26 mouse cellular contexts compared by ENCODE assay signal in the genomic region with DNA sequence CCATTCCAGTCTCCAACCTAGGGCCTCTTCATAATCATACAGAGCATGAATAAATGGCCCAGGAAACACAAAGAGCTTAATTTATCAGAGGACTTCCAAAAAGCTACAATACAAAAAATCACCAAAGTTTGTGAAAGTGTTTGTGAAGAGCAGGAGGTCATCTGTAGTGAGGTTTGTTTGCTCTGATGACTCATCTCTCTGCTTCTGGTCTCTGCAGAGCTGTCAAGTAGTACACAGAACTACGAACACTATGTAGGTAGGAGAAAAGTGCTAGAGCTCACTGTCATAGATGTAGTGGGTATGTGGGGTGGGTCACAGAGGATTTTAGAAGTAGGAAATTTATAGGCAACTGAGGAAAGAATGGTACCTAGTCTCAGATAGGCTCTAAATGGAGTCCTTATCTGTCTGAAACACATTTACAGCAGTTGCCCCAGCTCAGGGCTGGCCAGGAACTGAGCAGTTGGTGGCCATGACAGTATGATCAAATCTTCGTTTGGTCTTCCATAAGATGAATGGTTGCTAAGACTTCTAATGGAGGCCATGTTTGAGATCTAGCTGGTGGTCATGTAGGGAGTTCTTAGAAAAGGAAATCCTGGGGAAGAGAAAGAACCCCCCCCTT. TPM values are rescaled to one million over a fixed set of nuclear protein-coding genes. Genes with fewer than 3 reads are reported as not detected.
DNase-seq lines count a peak whose midpoint lies in the region; ATAC-seq and TF ChIP-seq lines count a peak whose summit lies in the region.
"Had no signal": no experiment of that assay in that cellular context is flagged by ENCODE, and none has a peak within 500 bp of the region (broad histone marks: within the 10 kb centered on the region; RNA-seq: fewer than 3 reads in every experiment).

No protein-coding gene starts in this region.

- no peak overlapping the region for H3K4me2 ChIP-seq in liver, embryonic 14.5 days (ENCODE audit: low read depth)
- H3K4me2 ChIP-seq: hindbrain, embryonic 12.5 days; midbrain, embryonic 15.5 days; stomach, embryonic 15.5 days had no signal

- intact Hi-C loops in heart, postnatal 36 days (cut with DNase I) = no loop called here

- H3K4me1 ChIP-seq in liver, embryonic 14.5 days (replicated peaks; ENCODE audit: control insufficient read depth in 2 of 2, insufficient read depth in 2 of 2, low read length in 1 of 2) = peaks cover 9 to 12% of the 10 kb centered on the region in 2 experiments; a peak in 3 of 4 replicates
- H3K4me1 ChIP-seq: hindbrain, embryonic 12.5 days; midbrain, embryonic 10.5 days; midbrain, embryonic 15.5 days; stomach, embryonic 15.5 days had no signal

- H3K9me3 ChIP-seq in liver, embryonic 14.5 days (ENCODE audit: control insufficient read depth, low read length) = no peaks in the 10 kb centered on the region
- H3K9me3 ChIP-seq: hindbrain, embryonic 12.5 days; midbrain, embryonic 10.5 days; midbrain, embryonic 15.5 days; stomach, embryonic 15.5 days had no signal

- peak; percentile 86 for ATAC-seq in erythroid progenitor cell, adult 5-6 weeks (replicated peaks; ENCODE audit: low FRiP score, poor library complexity, severe bottlenecking)
- ATAC-seq in liver, embryonic 14.5 days (ENCODE audit: insufficient read depth) = peak; percentile 85
- ATAC-seq in megakaryocyte-erythroid progenitor cell, adult 5-6 weeks (replicated peaks; ENCODE audit: low FRiP score, low TSS enrichment, poor library complexity, severe bottlenecking) = peak; percentile 66
- ATAC-seq: activated CD4-positive, CD25-positive, alpha-beta regulatory T cell, adult 4 months; forebrain, embryonic 14.5 days; intestine, embryonic 16.5 days; lung, postnatal 0 days; midbrain, embryonic 15.5 days had no signal

- no peaks in the 10 kb centered on the region for H3K36me3 ChIP-seq in liver, embryonic 14.5 days (replicated peaks; ENCODE audit: control insufficient read depth, insufficient read depth, low read depth)
- H3K36me3 ChIP-seq: stomach, embryonic 15.5 days had no signal

- 29% methylated on average over 2 of the region's 2 CpGs for WGBS in liver, embryonic 14.5 days (ENCODE audit: insufficient replicate concordance)

- peak; percentile 11 for DNase-seq in heart, adult 11 months
- DNase-seq in heart, postnatal 36 days = no peak
- DNase-seq in liver, embryonic 14.5 days (ENCODE audit: low read depth in 3 of 3, low spot score in 3 of 3) = peak; percentile 19 to 28 (median 27)
- DNase-seq in thymus, postnatal 4 days = no peak
- no peak for DNase-seq in frontal cortex, adult 2 months (ENCODE audit: extremely low spot score in 1 of 2, low spot score in 1 of 2)
- no peak for DNase-seq in cerebellum, adult 9-11 months
- DNase-seq: adrenal gland, adult 2 months; adrenal gland, postnatal 36 days; cerebellum, adult 11 months; cerebellum, adult 9-10 months; gastrocnemius, adult 2 months; kidney, adult 8-10 months; layer of hippocampus, adult 9-11 months; right cerebral cortex, postnatal 25 days had no signal

- peak; percentile 62 for TF ChIP-seq EP300 in liver, embryonic 14.5 days (IDR thresholded peaks at IDR 0.05; ENCODE audit: low read depth)

- no peak overlapping the region for H3K27ac ChIP-seq in liver, embryonic 14.5 days
- H3K27ac ChIP-seq: gastrocnemius, adult 2 months; hindbrain, embryonic 12.5 days; kidney, postnatal 0 days; macrophage; midbrain, embryonic 10.5 days; midbrain, embryonic 15.5 days; stomach, embryonic 15.5 days had no signal

- no peak overlapping the region for H3K9ac ChIP-seq in liver, embryonic 14.5 days (replicated peaks)
- H3K9ac ChIP-seq: hindbrain, embryonic 12.5 days; midbrain, embryonic 15.5 days; stomach, embryonic 15.5 days had no signal

- H3K4me3 ChIP-seq in liver, embryonic 14.5 days (ENCODE audit: insufficient read depth in 1 of 2, low read depth in 2 of 2, low read length in 2 of 2) = no peak overlapping the region
- H3K4me3 ChIP-seq: gastrocnemius, adult 2 months; hindbrain, embryonic 12.5 days; midbrain, embryonic 10.5 days; midbrain, embryonic 15.5 days; stomach, embryonic 15.5 days had no signal

- no peaks in the 10 kb centered on the region for H3K27me3 ChIP-seq in liver, embryonic 14.5 days (ENCODE audit: control insufficient read depth, insufficient read depth, low read length)
- H3K27me3 ChIP-seq: hindbrain, embryonic 12.5 days; midbrain, embryonic 15.5 days; stomach, embryonic 15.5 days had no signal

- no peak for TF ChIP-seq CTCF in liver, embryonic 14.5 days (IDR thresholded peaks at IDR 0.05; ENCODE audit: low read depth)

RNA-seq across cellular contexts. Expression of a gene that starts 8.5 kb away (rescaled TPM):
- 10 to 100 TPM; 64.6 to 69.4 TPM for total RNA-seq in heart, postnatal 36 days (2021)
- total RNA-seq in erythroid progenitor cell, adult 5-6 weeks (2015; ENCODE audit: low replicate concordance) = 38.6 and 54.1 TPM in 2 replicates
- total RNA-seq in erythroid progenitor cell, adult 5-6 weeks (2017; ENCODE audit: low replicate concordance) = 39.4 and 44.5 TPM in 2 replicates
- 6.3 and 9.1 TPM in 2 replicates for polyA plus RNA-seq in liver, embryonic 14.5 days (2012; rRNA removed)
- polyA plus RNA-seq in liver, embryonic 14.5 days (2014; fragmentation: Nextera tagmentation; extraction: Ambion mirVana) = 12.5 and 15.4 TPM in 2 replicates
- total RNA-seq in megakaryocyte-erythroid progenitor cell, adult 5-6 weeks (2014; fragmentation: Nextera tagmentation) = 19.3 and 40.0 TPM in 2 replicates
- 29.8 and 33.1 TPM in 2 replicates for total RNA-seq in megakaryocyte-erythroid progenitor cell, adult 5-6 weeks (2017)
- polyA plus RNA-seq in frontal cortex, adult 2 months (2012; rRNA removed) = 74.7 and 88.9 TPM in 2 replicates

RNA-seq across cellular contexts. Expression of a gene that starts 35.0 kb away (rescaled TPM):
- 10 to 100 TPM in 1 of 2 experiments, 1 to 10 TPM in 1; 9.2 to 11.6 TPM for total RNA-seq in heart, postnatal 36 days (2021)
- total RNA-seq in erythroid progenitor cell, adult 5-6 weeks (2015; ENCODE audit: low replicate concordance) = 13.7 and 18.4 TPM in 2 replicates
- total RNA-seq in erythroid progenitor cell, adult 5-6 weeks (2017; ENCODE audit: low replicate concordance) = 9.5 and 15.1 TPM in 2 replicates
- 7.7 and 12.7 TPM in 2 replicates for polyA plus RNA-seq in liver, embryonic 14.5 days (2012; rRNA removed)
- 31.0 and 31.5 TPM in 2 replicates for polyA plus RNA-seq in liver, embryonic 14.5 days (2014; fragmentation: Nextera tagmentation; extraction: Ambion mirVana)
- total RNA-seq in megakaryocyte-erythroid progenitor cell, adult 5-6 weeks (2014; fragmentation: Nextera tagmentation) = 31.7 TPM in 2 replicates
- total RNA-seq in megakaryocyte-erythroid progenitor cell, adult 5-6 weeks (2017) = 37.6 and 39.4 TPM in 2 replicates
- 27.8 and 30.5 TPM in 2 replicates for polyA plus RNA-seq in frontal cortex, adult 2 months (2012; rRNA removed)

Comparison
In these comparisons a context has a peak if more than half of its experiments do, and no peak if none do; other contexts are left out.
1. DNase-seq: peak in heart, adult 11 months (single experiment) and liver, embryonic 14.5 days (3 of 3); none in heart, postnatal 36 days (0 of 2), thymus, postnatal 4 days (single experiment), frontal cortex, adult 2 months (0 of 2) and cerebellum, adult 9-11 months (single experiment).
2. Peak in every context shown above with its lines, with median percentiles within 50 percentile points of each other: ATAC-seq.